Mouse (Mus musculus): ENCODE results near the gene Clcc1.

DNA sequence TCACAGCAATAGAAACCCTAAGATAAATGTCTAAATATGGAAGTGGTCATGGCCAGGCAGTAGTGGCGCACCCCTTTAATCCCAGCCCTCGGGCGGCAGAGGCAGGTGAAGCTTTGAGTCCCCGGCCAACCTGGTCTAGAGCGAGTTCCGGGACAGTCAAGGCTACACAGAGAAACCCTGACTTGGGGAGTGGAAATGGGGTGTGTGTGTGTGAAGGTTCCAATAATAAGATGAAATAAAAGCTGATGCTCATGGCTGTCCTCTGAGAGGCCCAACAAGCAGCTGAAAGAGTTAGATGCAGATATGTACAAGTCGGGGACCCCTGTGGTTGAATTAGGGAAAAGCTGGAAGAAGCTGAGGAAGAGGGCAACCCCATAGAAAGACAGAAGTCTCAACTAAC is 32.0 kb downstream of the Clcc1 start:
- TF ChIP-seq CTCF (IDR thresholded peaks at IDR 0.05; ENCODE audit: low read depth) (no peak), EP300 (IDR thresholded peaks at IDR 0.05; ENCODE audit: low read depth) (no peak)

Measured in liver, postnatal 0 days (tissue).